Mouse (Mus musculus) frontal cortex, adult (tissue): ENCODE results near the gene Gm14443.
"Not testable (repeated sequence)": the region's sequence is repeated elsewhere in the genome, so short reads cannot be mapped to it uniquely, and the experiment has no call there.

Experiments
- ATAC-seq: cut with Nextera tagmentation; 2 replicates; pipeline ENCODE4 v1.9.2; 2017; ENCODE audit warnings: mild to moderate bottlenecking, moderate library complexity, mixed read lengths; ENCODE audit not compliant: low TSS enrichment

Gm14443 gene

DNA sequence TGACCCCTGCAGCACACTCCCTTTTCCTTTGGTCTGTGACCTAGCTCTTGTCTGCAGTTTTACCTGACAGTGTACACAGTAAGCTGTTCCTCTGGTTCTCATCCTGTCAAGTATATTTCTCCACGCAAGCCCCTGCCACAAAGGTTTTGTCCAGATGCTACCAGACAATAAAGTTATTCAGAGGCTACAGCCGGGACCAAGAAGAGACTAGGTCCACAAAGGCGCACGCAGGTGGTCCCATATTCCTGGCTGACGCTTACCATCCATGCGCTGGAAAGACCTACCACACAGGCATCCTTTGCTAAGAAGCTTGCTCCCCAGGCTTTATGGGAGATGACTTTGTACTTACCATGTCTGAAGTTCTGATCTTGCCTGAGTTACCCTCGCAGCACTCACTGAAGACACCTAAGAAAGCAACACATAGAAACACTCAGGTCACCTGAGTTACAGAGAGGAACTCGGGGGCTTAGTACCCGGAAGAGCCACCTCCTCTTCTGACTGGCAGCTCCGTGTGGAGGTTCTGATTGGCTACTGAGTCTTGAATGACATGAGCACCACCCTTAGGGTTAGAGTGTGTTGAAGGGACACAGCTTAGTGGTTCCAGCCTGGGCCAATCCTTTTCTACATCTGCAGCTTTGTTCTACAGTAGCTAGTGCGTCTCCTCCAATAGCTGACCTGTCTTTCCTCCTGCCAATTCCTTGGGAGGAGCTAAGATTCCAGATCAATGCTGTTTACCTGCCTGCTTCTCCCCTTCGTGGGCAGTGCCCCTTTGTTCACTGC, at the start of gene Gm14443:
Gene Gm14443 (minus strand): TSS at position 471 of the 780 bp plus-strand sequence.
- not testable (repeated sequence) for ATAC-seq

DNA sequence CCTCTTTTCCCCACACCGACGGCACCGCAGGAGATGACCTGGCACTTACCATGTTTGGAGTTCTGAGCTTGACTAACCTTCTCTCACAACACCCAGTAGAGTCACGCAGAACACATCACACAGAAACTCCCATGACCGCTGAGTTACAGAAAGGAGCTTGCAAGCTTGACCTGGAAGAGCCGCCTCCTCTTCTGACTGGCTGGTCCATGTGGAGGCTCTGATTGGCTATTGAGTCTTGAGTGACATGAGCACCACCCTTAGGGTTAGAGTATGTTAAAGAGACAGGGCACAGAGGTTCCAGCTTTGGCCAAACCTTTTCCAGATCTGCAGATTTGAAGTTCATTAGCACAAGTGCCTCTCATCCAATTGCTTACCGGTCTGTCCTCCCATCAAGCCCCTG, 31.1 kb upstream of the Gm14443 start, which contains the start of gene Gm14391:
Gene Gm14391 (minus strand): TSS at position 186 of the 400 bp plus-strand sequence.
- ATAC-seq: not testable (repeated sequence)

DNA sequence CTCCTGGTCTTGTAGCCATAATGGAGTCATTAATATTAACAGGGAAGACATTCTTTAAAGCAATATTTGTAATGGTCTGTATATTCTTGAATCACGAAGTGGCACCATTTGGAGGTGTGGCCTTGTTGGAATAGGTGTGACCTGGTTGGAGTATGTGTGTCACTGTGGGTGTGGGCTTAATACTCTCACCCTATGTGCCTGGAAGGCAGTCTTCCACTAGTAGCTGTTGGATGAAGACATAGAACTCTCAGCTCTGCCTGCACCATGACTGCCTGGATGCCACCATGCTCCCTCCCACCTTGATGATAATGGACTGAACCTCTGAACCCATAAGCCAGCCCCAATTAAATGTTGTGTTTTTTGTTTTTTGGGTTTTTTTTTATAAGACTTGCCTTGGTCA, 3.3 kb upstream of the Gm14443 start:
- ATAC-seq: not testable (repeated sequence)

DNA sequence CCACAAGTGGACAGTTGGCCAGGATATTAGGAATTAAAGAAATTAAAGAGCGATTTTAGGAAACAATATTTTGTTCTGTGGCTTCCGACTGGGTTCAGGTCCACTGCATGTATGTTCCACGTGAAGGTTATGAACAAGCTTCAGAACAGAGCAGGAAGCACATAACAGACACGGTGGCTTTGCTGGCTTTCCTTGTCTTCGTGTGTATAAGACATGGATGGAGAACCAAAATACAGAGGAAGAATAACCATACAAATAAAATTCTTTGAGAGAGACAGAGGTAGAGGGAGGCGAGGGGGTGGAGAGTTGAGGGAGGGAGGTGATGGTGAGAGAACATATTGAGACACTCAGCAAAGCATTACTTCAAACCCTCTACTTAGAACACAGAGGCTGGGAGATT, 641 bp upstream of the Gm14443 start:
- no peak for ATAC-seq

DNA sequence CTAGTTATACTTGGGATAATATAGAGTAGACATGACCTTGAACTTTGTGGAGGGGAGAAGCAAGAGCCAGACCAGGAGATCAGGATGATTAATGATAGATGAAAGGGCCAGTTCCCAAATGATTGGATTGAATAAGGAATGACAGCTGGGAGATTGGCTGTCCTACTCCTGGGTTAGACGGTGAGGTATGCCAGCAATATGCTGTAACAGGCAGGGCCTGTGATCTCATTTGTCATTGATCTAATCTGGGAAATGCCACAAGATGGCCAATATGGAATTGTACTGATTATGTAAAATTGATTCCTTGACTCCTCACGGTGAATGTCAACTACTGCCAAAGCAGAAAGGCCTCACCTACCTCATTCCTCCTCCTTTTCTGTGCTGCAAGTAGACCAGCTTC, 1.6 kb downstream of the Gm14443 start:
- not testable (repeated sequence) for ATAC-seq

DNA sequence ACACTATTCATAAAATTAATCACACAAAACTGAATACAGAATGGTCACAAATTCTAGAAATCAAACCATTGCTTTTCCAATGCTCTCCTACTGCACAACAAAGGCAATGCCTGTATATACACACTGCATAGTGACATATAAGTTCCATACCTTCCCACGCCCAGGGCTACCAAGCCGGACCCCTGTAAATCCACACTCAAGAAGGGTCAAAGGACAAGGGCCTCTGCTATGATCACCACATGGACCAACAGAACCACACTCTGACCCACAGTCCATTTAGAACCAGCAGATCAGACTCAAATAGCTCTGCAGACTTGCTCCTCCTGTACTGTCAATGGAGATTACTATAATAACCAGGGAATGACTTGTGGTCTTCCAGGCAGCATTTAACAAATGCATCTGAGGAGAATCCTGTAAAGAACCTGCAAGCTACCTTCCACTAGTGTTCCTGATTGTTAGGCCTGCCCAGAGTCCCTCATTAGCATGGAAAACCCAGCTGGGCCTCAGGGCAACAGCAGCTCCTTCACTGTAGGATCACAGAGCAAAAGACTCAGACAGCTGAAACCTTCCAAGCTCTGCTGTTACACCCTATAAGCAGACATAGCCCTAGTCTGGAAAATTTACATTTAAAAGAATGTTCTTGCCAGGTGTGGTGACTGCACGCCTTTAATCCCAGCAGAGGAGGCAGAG, 2.6 kb downstream of the Gm14443 start:
- ATAC-seq: not testable (repeated sequence)

DNA sequence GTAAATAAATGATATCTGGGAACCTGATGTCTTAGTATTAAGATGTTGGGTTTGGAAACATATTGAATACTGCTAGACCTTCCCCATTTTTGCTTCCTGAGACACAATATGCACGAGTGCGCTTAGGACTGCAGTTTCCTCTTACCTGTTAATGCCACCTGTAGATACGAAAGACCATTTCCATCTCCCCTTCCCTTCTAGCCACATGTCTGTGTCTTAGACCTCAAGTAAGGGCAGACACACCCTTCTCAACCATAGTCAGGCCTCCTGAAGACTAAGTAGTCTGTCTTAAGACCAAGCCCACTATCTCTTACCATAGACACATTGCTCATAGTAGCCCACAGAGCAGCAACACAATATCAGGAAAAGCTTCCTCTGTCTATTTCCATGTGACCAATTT, 3.5 kb downstream of the Gm14443 start:
- ATAC-seq: no peak

DNA sequence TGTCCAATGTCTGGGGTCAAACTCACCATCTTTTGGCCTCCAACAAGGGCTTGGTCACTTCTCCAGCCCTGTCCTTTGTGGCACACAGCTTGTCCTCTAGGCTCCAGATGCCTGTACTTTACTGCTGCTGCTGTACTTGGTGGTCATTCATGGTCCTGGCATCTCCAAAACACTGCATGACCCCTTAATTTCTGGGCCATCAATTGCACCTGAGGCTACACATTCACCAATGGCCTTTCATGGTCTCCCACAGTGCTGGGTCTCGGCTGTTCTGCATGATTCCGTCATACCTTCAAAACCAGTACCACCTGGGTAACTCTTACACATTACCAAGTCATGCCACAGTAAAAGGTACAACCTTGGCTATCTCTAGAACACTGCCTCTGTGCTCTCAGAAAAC, 8.8 kb downstream of the Gm14443 start:
- not testable (repeated sequence) for ATAC-seq

DNA sequence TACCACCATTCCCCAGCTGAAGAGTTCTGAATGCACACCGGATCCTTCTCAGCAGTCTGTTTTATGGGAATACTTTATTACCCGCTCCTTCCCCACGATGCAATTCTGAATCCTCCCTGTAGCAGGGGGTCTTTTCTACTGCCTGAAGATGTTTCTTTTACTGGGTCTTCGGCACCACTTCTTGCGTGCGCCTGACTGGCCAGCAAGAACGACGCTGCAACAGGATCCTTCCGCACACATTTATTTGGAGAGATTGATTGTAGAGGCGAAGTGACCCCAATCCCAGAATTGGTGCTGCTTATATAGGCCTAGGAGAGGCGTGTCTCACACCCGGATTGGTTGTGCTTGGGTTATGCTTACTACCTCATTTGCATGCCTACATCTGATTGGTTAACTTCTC, 10.6 kb downstream of the Gm14443 start:
- ATAC-seq: not testable (repeated sequence)

DNA sequence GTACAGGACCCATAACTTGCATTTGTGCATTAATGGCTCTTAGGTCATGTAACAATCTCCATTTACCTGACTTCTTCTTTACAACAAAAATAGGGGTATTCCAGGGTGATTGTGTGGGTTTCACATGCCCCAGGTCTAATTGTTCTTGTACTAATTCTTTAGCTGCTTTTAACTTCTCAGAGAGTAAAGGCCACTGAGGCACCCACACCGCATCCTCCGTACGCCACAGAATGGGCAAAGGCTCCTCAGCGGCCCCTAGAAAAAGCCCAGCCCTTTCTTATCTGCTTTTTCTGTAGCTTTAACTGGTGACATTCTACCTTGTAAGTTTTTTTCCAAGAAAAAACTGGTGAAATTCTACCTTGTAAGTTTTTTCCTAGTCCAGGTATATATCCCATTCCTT, 14.2 kb downstream of the Gm14443 start:
- not testable (repeated sequence) for ATAC-seq

DNA sequence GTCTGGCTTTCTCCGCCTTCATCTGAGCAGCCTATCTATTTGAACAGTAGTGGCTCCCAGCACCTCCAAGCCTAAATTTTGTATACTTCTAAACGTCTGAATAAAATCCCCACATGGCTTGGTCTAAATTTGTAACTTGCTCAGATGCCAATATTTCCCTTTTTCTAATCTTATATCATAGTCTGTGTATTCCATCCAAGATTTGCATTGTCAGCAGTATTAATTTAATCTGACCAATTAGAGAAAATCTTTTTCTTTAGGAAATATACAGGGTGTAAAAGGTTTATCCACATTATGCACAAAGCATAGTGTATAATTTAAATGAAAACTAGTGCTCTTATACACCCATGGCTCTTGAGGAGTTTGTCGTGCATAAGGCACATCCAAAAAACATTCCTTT, 17.0 kb downstream of the Gm14443 start:
- no peak for ATAC-seq

DNA sequence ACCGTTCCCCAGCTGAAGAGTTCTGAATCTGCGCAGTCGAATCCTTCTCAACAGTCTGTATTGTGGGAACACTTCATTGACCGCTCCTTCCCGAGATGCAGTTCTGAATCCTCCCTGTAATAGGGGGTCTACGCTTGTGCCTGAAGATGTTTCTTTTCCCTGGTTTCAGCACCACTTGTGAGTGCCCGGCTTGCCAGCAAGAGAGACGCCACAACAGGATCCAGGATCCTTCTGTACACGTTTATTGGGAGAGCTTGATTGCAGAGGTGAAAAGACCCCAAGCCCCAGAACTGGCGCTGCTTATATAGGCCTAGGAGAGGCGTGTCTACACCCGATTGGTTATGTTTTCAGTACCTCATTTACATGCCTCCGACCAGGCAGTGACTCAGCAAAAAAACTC, 19.0 kb downstream of the Gm14443 start:
- ATAC-seq: no peak

DNA sequence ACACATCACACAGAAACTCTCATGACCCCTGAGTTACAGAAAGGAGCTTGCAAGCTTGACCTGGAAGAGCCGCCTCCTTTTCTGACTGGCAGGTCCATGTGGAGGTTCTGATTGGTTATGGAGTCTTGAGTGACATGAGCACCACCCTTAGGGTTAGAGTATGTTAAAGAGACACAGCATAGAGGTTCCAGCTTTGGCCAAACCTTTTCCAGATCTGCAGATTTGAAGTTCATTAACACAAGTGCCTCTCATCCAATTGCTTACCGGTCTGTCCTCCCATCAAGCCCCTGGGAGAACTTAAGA, 33.7 kb downstream of the Gm14443 start, which contains the start of gene Gm14399:
Gene Gm14399 (minus strand): TSS at position 20 of the 303 bp plus-strand sequence.
- ATAC-seq: not testable (repeated sequence)

DNA sequence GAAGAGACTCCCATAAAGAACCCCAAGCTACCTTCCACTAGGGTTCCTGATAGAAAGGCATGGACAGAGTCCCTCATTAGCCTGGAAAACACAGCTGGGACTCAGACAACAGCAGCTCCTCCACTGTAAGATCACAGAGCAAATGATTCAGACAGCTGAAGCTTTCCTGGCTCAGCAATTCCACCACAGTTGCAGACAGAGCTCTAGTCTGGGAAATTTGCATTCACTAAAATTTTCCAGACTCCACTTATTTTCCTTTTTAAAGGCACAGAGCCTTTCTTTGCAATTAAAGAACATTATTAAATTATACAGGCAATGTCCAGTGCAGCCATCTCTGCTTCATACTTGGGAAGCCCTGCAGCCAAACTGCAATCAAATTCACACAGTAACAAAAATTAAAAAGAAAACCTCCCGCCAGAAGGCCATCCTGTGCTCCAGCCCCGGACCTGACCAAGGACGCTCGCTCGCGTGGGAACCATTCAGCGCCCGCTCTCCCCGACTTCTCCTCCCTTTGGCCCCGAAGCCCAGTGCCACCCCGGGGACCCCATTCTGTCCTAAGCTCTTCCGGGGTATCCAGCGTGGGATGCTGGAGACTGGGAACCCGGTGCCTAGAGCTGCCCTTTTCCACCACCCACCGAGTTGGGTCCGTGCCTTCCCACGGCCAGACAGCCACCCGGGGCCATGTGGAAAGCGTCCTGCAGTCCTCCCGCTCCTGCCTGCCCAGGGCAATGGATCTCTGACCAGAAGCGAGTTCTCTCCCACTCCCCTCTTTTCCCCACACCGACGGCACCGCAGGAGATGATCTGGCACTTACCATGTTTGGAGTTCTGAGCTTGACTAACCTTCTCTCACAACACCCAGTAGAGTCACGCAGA, 34.3 kb downstream of the Gm14443 start:
- not testable (repeated sequence) for ATAC-seq

DNA sequence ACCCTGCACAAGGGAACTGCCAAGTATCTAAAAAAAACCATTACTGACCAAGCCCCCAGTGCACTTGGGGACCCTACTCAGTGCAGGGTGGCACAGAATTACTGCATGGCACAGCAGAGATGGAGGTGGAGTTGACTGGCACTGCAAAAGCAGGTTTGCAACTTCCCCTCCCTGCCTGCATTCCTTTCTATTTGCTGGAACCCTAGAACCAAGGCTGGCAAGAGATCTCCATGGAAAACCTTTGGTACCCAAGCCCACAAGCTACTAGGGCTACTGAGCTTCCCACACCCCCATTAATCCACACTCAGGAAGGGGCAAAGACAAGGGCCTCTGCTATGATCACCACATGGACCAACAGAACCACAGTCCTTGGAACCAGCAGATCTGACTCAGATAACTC, 35.0 kb downstream of the Gm14443 start:
- ATAC-seq: not testable (repeated sequence)
